Mouse (Mus musculus): ENCODE results near the gene Serinc5. TPM values are rescaled to one million over a fixed set of nuclear protein-coding genes. Genes with fewer than 3 reads are reported as not detected.

The Serinc5 gene
- polyA plus RNA-seq, 2 experiments: 13.8 to 25.9 TPM

- H3K4me1 ChIP-seq (ENCODE audit: control insufficient read depth, insufficient read depth, low read length): no peaks in the 10 kb centered on the region
Measured at GRCm38 (mm10) chr13:92699395-92699794, 88.5 kb downstream of the Serinc5 start.

GRCm38 (mm10) chr13:92702035-92702434 lies 91.1 kb downstream of the Serinc5 start:
- Histone ChIP-seq H3K4me1 (ENCODE audit: control insufficient read depth, insufficient read depth, low read length) (no peaks in the 10 kb centered on the region), H3K27ac (replicated peaks; ENCODE audit: low read depth, low read length) (no peak overlapping the region), H3K9ac (ENCODE audit: low read depth, low read length, severe bottlenecking) (no peak overlapping the region), H3K36me3 (ENCODE audit: control insufficient read depth, insufficient read depth, low read length) (0 out of 2 replicates have a peak, but pooled peaks cover 6% of the 10 kb centered on the region), H3K9me3 (ENCODE audit: control insufficient read depth, low read length) (no peaks in the 10 kb centered on the region), H3K4me3 (replicated peaks; ENCODE audit: low read length) (no peak overlapping the region), H3K27me3 (ENCODE audit: control insufficient read depth, insufficient read depth, low read length) (no peaks in the 10 kb centered on the region), H3K4me2 (replicated peaks; ENCODE audit: low read depth, low read length, severe bottlenecking) (no peak overlapping the region)
- WGBS: 86% methylated on average over 5 of the region's 5 CpGs
- no peak for TF ChIP-seq POLR2A (IDR thresholded peaks at IDR 0.05; ENCODE audit: borderline replicate concordance, extremely low read depth, insufficient read depth, insufficient read length)
- no peak for DNase-seq (ENCODE audit: low spot score)
- no peak for ATAC-seq (ENCODE audit: low FRiP score, low read depth)

More at GRCm38 (mm10) chr13:92699395-92699794, 88.5 kb downstream of the Serinc5 start:
- no peaks in the 10 kb centered on the region for H3K9me3 ChIP-seq (ENCODE audit: control insufficient read depth, low read length)
- TF ChIP-seq POLR2A (IDR thresholded peaks at IDR 0.05; ENCODE audit: borderline replicate concordance, extremely low read depth, insufficient read depth, insufficient read length): no peak
- H3K36me3 ChIP-seq (ENCODE audit: control insufficient read depth, insufficient read depth, low read length): no peaks in the 10 kb centered on the region
- DNase-seq (ENCODE audit: low spot score): no peak
- H3K9ac ChIP-seq (ENCODE audit: low read depth, low read length, severe bottlenecking): no peak overlapping the region
- H3K27me3 ChIP-seq (ENCODE audit: control insufficient read depth, insufficient read depth, low read length): no peaks in the 10 kb centered on the region
- H3K4me2 ChIP-seq (replicated peaks; ENCODE audit: low read depth, low read length, severe bottlenecking): no peak overlapping the region
- 80% methylated on average over 6 of the region's 6 CpGs for WGBS
- no peak overlapping the region for H3K4me3 ChIP-seq (replicated peaks; ENCODE audit: low read length)
- H3K27ac ChIP-seq (replicated peaks; ENCODE audit: low read depth, low read length): no peak overlapping the region
- ATAC-seq (ENCODE audit: low FRiP score, low read depth): no peak

- H3K4me2 ChIP-seq (replicated peaks; ENCODE audit: low read depth, low read length, severe bottlenecking): no peak overlapping the region
- no peaks in the 10 kb centered on the region for H3K9me3 ChIP-seq (ENCODE audit: control insufficient read depth, low read length)
- no peak for DNase-seq (ENCODE audit: low spot score)
- H3K36me3 ChIP-seq (ENCODE audit: control insufficient read depth, insufficient read depth, low read length): 0 out of 2 replicates have a peak, but pooled peaks cover 6% of the 10 kb centered on the region
- no peaks in the 10 kb centered on the region for H3K27me3 ChIP-seq (ENCODE audit: control insufficient read depth, insufficient read depth, low read length)
- H3K27ac ChIP-seq (replicated peaks; ENCODE audit: low read depth, low read length): no peak overlapping the region
- 73% methylated on average over 8 of the region's 8 CpGs for WGBS
- TF ChIP-seq POLR2A (IDR thresholded peaks at IDR 0.05; ENCODE audit: borderline replicate concordance, extremely low read depth, insufficient read depth, insufficient read length): no peak
- ATAC-seq (ENCODE audit: low FRiP score, low read depth): no peak
- H3K4me1 ChIP-seq (ENCODE audit: control insufficient read depth, insufficient read depth, low read length): no peaks in the 10 kb centered on the region
- H3K4me3 ChIP-seq (replicated peaks; ENCODE audit: low read length): no peak overlapping the region
- H3K9ac ChIP-seq (ENCODE audit: low read depth, low read length, severe bottlenecking): no peak overlapping the region
Measured at GRCm38 (mm10) chr13:92703241-92704027, 92.5 kb downstream of the Serinc5 start.

GRCm38 (mm10) chr13:92704189-92704588 lies 93.3 kb downstream of the Serinc5 start:
- no peak overlapping the region for H3K9ac ChIP-seq (ENCODE audit: low read depth, low read length, severe bottlenecking)
- H3K4me1 ChIP-seq (ENCODE audit: control insufficient read depth, insufficient read depth, low read length): no peaks in the 10 kb centered on the region
- no peaks in the 10 kb centered on the region for H3K9me3 ChIP-seq (ENCODE audit: control insufficient read depth, low read length)
- H3K36me3 ChIP-seq (ENCODE audit: control insufficient read depth, insufficient read depth, low read length): 0 out of 2 replicates have a peak, but pooled peaks cover 6% of the 10 kb centered on the region
- no peak overlapping the region for H3K4me3 ChIP-seq (replicated peaks; ENCODE audit: low read length)
- TF ChIP-seq POLR2A (IDR thresholded peaks at IDR 0.05; ENCODE audit: borderline replicate concordance, extremely low read depth, insufficient read depth, insufficient read length): no peak
- no peak overlapping the region for H3K4me2 ChIP-seq (replicated peaks; ENCODE audit: low read depth, low read length, severe bottlenecking)
- no peak overlapping the region for H3K27ac ChIP-seq (replicated peaks; ENCODE audit: low read depth, low read length)
- 62% methylated on average over 7 of the region's 7 CpGs for WGBS
- DNase-seq (ENCODE audit: low spot score) (no peak), ATAC-seq (ENCODE audit: low FRiP score, low read depth) (no peak)
- no peaks in the 10 kb centered on the region for H3K27me3 ChIP-seq (ENCODE audit: control insufficient read depth, insufficient read depth, low read length)

- no peak overlapping the region for H3K27ac ChIP-seq (replicated peaks; ENCODE audit: low read depth, low read length)
Measured at GRCm38 (mm10) chr13:92705016-92705535, 94.2 kb downstream of the Serinc5 start.

More at GRCm38 (mm10) chr13:92705016-92705535, 94.2 kb downstream of the Serinc5 start:
- DNase-seq (ENCODE audit: low spot score) (no peak), ATAC-seq (ENCODE audit: low FRiP score, low read depth) (no peak)
- WGBS: 90% methylated on average over 7 of the region's 7 CpGs
- Histone ChIP-seq H3K36me3 (ENCODE audit: control insufficient read depth, insufficient read depth, low read length) (0 out of 2 replicates have a peak, but pooled peaks cover 6% of the 10 kb centered on the region), H3K9ac (ENCODE audit: low read depth, low read length, severe bottlenecking) (no peak overlapping the region), H3K4me3 (replicated peaks; ENCODE audit: low read length) (no peak overlapping the region), H3K27me3 (ENCODE audit: control insufficient read depth, insufficient read depth, low read length) (no peaks in the 10 kb centered on the region), H3K9me3 (ENCODE audit: control insufficient read depth, low read length) (no peaks in the 10 kb centered on the region), H3K4me2 (replicated peaks; ENCODE audit: low read depth, low read length, severe bottlenecking) (no peak overlapping the region), H3K4me1 (ENCODE audit: control insufficient read depth, insufficient read depth, low read length) (no peaks in the 10 kb centered on the region)
- TF ChIP-seq POLR2A (IDR thresholded peaks at IDR 0.05; ENCODE audit: borderline replicate concordance, extremely low read depth, insufficient read depth, insufficient read length): no peak

Data from limb, embryonic 14.5 days (tissue).